Mouse (Mus musculus): Measurements from ENCODE around the gene Stx8.

Gene Stx8

DNA sequence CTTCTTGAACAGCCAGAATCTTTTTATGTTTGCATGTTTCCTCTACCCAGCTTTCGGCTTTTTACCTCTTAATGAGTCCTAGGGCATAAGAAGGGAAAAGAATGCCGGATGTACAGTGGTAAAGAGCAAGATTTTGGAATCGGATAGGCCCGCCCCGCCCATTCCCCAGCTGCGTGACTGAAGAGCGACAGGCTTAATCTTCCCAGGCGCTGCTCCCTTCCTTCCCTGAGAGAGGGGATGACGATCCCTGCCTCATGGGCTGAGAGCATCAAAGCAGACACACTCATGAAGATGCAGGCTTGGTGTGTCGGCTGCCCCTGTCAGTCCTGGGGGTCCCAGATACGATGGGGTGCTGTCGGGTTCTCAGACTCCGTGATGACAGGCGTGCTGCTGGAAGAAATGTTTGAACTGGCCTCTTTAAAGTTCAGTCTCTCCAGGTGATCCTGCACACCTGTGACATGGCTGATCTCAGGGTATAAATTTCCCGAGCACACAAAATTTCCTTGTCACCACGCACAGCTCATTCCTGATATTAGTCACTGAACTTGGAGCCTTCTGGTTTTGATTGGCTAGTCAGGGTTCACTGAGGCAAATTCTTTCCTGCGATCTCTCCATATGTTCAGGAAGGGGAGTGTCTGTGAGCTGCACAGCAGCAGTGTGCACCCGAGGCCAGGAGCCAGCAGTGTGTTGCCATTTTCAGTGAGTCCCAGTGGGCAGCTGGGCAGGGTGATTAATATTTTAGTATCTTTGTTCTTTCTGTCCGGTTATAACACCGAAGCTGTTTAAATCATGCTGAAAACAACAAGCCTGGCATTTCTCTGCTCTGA lies 70.4 kb downstream of the Stx8 start:
- no peak for DNase-seq

- no peak for DNase-seq
These were observed 71.1 kb downstream of the Stx8 start for GRCm38 (mm10) chr11:68037093-68037492.

DNA sequence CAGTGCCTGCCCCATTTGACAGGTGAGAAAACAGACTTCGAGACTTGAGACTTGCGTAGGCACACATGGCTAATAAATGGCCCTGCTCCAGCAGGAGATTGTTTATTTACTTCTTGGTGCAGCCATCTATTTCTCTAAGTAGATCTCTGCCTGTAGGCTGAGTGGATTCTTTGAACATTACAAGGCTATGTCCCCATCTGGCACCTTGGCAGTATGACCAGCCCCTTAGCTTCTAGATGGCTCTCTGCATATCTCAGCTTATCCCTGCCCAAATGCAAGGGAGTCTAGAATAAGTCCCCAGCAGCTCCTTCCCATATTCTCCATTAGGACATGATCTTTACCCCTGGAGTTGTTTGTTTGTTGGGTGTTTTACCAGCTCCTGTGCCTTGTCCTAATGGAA lies 72.1 kb downstream of the Stx8 start:
- no peak for DNase-seq

DNA sequence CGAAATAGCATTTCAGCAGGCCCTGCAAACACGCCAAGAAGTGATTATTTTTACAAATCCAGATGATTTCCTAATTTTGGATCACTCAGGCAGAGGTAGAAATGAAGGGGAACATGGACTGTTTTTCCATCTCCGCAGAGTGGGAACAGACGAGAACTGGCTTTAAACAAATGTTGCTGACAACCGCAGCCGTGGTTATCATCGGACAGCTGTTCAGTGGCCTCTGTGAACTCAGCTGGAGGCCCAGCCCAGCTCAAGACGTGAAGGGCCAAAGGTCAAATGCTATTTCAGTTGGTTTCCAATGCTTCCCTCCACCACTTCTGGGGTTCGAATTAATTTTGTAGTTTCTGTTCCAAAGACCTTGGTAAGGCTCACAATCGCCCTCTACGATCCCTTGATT lies 78.2 kb downstream of the Stx8 start:
- DNase-seq: no peak

DNA sequence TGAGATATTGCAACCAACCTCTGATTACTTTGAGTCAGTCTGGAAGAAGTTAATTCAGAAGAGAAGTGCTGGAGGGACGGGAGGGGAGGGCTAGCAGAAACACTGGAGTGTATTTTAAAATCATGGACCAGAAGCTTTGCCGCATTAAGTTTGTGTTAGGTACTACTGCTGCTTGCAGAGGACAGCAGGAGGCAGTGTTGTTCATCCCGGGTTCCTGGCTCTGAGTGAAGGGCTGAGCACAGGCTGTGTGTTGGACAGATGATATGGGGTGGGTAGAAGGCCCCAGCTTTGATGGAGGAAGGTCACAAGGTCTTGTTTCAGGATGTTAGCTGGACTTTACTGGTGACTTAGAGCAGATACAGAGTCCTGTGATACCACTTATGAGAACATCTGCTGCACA lies 80.9 kb downstream of the Stx8 start:
- no peak for DNase-seq

DNA sequence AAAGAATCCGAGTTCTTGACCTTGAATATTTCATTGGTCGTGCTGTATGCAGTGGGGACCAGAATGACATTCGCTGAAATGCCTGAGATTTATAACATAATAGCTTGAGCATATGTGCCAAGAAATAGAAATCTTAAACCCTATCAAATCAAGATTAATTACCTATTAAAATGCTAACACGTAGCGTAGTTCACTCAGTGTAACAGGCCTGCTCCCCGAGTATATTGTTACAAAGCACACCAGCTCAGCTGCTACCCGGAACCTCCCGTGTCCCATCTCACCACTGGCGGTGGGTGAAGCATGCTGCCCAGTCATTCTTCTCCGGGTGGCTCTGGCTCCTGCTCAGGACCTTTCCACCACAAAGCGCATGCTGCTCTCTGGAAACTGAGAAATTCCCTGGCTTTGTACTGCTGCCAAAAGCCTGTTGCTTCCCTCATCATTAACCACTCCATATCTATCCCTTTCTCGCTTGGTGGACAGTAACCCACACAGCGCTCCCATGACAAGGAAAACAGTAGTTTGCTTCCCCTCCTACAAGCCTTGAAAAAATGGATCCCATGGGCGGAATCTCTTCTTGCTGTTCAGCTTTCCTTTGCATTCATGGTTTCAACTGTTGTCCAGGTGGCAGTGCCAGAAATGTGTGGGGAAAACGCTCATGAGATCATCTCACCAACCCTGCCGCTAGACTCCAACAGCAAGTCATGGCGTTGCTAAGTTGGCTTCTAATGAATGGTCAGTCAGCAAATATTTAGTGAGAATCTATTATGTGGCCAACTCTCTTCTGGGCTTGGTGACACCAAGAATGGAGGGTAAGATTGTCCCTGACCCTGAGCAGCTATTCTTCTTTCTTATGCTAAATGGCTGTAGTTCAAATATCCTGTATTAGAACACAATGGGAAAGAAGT lies 83.5 kb downstream of the Stx8 start:
- DNase-seq: no peak

GRCm38 (mm10) chr11:68050725-68051124 lies 84.7 kb downstream of the Stx8 start:
- no peak for DNase-seq

DNA sequence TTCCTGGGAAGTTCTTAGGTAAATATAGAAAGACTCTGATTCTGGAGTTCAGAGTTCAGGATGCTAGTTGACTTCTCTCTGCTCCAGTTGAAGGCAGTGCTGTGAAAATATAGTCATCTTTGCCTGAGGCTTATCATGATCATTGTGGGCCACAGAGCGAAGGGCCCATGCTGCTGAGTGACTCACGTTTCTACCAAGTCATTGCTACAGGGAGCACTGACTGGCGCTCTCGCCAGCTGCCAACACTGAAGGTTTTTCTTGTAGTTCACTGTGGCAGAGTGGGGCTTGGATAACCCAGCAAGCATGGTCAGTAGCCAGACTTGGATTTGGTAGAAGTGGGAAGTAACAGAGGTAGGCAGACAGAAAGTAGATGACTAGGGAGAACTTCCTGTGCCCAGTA lies 85.3 kb downstream of the Stx8 start:
- DNase-seq: no peak

GRCm38 (mm10) chr11:68058466-68059201 lies 92.6 kb downstream of the Stx8 start:
- DNase-seq: no peak

DNA sequence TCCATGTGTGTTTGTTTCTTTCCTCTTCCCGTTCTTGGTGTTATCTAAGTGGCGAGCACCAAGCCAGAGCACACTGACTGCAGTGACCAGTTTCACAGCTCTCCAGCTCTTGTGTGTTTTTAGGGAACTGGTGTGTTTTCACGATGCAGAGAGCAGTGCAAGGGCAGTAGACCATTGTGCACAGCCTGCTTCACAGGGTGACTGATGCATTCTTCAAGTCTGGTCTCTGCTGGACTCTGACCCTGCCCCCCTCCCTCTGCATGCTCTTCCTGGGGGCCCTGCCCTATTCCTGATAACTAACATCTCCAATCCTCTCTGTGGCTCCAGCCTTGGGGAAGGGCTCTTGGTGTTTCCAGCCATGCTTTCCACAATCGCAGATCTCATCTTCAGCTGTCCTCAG lies 94.7 kb downstream of the Stx8 start:
- no peak for DNase-seq

- no peak for DNase-seq
These were observed 96.1 kb downstream of the Stx8 start for GRCm38 (mm10) chr11:68062116-68062515.

GRCm38 (mm10) chr11:68067806-68068205 lies 101.8 kb downstream of the Stx8 start:
- no peak for DNase-seq

- DNase-seq: no peak
These were observed 104.1 kb downstream of the Stx8 start for GRCm38 (mm10) chr11:68070086-68070485.

DNA sequence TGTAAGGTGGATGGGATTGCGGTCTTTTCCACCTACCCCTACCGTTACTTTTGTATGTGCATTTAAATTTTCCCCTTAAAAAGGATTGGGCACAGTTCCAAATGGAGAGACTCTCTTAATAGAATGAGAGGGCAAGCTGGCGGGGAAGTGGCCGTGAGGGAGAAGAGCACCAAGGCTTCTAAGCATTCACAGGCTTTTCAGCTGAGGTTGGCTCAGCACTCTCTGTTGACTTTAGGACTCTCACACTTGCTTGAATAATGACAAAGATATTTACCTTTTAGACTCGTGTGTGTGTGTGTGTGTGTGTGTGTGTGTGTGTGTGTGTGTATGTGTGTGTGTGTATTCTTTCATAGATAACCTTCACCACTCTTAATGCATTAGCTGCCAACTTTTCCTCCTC lies 105.8 kb downstream of the Stx8 start:
- no peak for DNase-seq

DNA sequence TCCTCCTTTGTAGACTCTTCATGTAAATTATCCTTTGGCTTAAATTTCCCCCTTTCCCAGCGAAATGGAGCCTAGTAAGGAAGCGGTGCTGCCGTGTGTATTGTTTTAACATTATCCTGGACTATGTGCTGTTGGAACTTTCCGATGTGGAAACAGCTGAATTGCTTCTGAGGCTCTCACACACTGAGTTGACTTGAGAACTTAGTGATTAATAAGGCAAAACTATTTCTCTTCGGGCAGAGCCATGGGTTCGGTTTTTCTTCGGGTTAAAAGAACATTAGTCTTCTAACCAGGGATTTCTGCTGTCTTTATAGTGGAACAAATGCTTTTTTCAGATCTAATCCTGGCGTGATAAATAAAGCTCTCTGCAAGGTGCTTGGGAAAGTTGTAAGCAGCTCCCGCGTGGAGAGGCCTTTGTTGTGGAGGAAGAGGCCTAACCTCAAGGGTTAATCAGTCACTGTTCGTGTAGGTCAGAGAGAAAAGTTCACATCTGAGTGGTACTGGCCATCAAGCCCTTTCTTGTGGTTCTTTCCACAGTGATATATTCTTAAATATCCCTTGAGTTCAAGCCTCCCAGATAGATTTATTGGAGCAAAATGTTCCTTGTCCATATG lies 106.7 kb downstream of the Stx8 start:
- DNase-seq: no peak

GRCm38 (mm10) chr11:68074686-68075085 lies 108.7 kb downstream of the Stx8 start:
- DNase-seq: no peak

DNA sequence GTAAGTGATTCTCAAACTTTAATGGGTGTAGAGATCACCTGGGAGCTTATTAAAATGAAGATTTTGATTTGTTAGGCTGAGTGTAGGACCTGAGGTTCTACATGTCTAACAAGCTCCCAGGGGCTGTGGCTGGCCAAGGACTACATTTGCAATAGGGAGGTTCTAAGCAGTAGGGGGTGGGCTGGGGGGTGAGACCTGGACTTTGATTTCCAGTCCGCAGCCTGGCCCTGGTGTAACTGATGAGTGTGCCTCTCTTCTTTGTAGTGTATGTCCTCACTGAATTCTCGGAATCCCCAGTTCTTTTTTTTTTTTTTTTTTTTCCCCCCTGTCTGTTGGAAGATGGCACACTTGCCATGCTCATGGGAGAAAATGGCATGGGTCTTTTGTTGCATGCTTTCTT lies 109.3 kb downstream of the Stx8 start:
- DNase-seq: no peak

DNA sequence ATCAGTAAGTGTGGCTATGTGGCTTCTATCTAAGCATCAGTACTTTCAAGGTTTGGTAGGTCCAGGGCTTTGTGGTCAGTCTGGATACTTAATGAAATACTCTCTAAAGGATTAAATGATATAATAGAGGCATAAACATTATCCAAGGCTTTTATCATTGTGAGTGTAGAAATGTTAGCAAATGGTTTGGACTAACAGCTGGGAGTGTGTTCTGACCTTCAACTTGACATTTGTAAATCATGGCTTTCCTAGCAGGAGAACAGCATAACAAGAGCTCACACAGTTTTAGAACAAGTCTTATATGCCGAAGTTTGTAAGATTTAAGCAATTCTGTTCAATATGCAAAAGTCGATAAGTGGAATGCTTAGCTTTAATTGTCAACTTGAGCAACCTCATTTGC lies 113.8 kb downstream of the Stx8 start:
- DNase-seq: no peak

DNA sequence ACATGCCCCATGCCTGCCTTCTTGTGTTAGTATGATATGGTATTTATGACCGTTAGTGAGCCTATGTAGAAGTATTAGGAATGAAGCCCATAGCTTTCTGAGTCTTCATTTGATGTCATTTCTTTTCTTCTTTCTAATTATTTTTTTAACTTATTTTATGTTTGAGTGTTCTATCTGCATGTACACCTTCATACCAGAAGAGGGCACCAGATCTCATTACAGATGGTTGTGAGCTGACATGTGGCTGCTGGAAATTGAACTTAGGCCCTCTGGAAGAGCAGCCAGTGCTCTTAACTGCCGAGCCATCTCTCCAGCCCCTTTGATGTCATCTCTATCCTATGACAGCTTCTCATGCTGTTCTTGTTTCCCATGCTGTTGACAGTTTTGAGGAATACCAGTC lies 115.0 kb downstream of the Stx8 start:
- DNase-seq: no peak

GRCm38 (mm10) chr11:68082756-68083155 lies 116.8 kb downstream of the Stx8 start:
- DNase-seq: no peak

DNA sequence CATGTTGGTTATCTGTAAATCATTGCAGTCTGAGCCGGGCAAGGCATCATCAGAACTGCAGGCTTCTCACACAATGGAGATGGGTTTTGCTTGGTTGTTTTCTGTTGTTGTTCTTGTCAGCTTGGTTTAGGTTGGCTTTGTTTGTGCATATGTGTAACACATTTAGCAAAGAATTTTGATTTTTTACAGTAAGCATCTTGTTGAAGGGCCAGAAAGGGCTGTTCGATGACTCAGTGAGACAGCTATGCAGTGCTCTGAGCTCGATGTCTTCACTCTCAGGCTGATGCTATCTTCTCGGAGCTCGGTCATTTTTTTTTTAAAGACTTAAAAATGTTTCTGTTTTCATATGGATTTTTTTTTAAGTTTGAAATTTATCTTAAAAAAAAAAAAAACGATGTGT lies 117.6 kb downstream of the Stx8 start:
- no peak for DNase-seq

- DNase-seq: no peak
These were observed 120.2 kb downstream of the Stx8 start for GRCm38 (mm10) chr11:68086221-68086620.

DNA sequence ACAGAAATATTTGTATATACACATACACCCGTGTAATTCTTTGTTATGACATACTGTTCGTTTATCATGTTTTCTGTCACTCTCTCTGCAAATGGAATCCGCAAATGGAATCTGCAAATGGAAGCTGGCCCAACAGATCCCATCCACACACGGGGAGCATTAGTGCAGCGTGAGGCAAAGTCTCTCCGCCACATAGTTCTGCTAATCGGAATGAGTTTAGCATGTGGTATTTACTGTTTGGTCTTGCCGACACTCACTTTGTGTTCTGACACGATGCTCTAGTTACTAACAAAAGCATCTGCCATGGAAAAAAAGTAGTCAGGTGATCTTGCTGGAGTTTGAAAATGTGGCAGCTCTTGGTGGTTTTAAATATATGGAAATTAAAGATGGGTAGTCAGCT lies 123.4 kb downstream of the Stx8 start:
- peak; percentile 10 for DNase-seq
